Mouse (Mus musculus) lung, postnatal 10 days (tissue): Measurements from ENCODE around the gene D10Jhu81e.
"Not testable (repeated sequence)": the region's sequence is repeated elsewhere in the genome, so short reads cannot be mapped to it uniquely, and the experiment has no call there.

ENCODE experiments used
- DNase-seq: peaks from one replicate; pipeline ENCODE4 v3.0.0; 2021

D10Jhu81e gene

GRCm38 (mm10) chr10:78128647-78129046 is 40.9 kb downstream of the D10Jhu81e start:
- DNase-seq, result no peak

DNA sequence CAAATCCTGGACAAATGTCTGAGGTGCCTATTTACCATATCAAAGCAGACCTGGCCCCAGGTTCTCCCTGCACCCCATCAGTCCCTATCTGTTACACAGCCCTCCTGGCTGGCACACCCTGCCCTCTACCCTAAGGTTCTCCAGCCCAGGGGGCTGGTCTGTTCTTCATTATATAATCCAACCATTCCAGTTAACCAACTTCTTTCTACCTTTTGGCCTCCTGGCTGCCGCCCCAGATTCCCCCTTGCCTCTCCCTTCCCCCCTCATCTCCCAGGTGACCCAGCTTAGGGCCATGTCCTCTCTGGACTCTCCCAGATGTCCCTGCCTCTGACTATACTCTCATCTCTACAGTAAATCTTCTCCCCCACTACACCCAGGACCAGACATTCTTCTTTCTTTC is 41.7 kb downstream of the D10Jhu81e start:
- no peak for DNase-seq

GRCm38 (mm10) chr10:78127046-78127870 is 42.3 kb downstream of the D10Jhu81e start:
- DNase-seq, result peak; percentile 22

- no peak for DNase-seq
These were observed 43.3 kb downstream of the D10Jhu81e start for GRCm38 (mm10) chr10:78126311-78126710.

GRCm38 (mm10) chr10:78125061-78125460 is 44.5 kb downstream of the D10Jhu81e start:
- DNase-seq, result not testable (repeated sequence)

DNA sequence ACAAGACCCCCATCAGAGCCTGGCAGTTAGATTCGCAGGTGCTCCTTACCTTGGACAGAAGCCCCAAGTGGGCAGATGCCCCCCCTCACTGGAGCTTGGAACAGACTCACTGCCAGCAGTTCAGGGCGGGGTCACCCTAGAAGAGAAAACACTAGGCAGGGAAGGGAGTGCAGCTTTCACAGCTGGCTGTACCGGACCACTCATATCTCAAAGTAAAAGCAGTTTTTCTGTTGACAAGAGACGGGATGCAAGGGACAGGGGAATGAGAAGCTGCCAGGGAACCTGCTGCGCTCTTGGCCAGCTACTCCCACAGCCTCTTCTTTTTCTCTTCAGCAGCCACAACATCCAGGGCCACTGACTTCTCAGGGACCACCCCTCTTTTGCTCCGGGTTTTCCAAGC is 45.4 kb downstream of the D10Jhu81e start:
- peak; percentile 41 for DNase-seq

DNA sequence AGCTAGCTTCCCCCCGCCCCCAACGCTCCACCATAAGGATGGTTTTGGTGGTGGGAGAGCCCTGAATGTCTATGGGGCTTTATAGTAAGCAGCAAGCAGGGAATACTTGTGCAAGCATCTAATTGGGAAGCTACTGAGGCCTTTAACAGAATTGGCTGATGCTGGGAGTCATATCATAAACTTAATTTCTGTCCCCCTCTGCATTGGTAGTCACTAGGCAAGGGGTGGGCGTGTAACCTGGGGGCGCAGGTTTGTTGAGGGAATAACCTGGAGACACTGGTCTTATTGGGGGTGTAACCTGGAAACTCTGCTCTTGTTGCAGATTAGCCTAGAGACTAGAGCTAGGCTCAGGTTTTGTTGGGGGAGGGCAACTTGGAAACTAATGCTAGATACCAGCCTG is 50.2 kb downstream of the D10Jhu81e start:
- DNase-seq, result no peak

DNA sequence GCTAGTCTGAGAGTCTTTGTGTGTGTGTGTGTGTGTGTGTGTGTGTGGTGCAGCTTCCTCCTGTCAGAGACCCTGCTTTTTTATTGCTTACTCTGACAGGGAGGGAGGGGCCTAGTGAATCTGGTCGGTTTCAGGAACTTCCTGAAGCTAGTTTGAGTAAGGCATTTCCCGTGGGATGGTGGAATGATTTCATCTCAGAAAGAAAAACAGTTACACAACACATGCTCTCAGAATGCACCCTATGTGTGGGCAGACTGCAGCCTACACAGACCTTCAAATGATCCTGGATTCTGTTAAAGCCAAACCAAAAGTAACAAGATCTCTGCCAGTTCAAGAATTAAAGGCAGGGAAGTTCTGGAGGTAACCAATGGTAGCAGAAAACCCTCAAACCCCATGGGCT is 54.4 kb downstream of the D10Jhu81e start:
- DNase-seq, result no peak

GRCm38 (mm10) chr10:78114521-78115092 is 55.0 kb downstream of the D10Jhu81e start:
- DNase-seq, result no peak
